Mouse (Mus musculus): ENCODE results near the gene Tom1. TPM values are rescaled to one million over a fixed set of nuclear protein-coding genes. Genes with fewer than 3 reads are reported as not detected.

Tom1 gene
- polyA plus RNA-seq (2014; fragmentation: Nextera tagmentation; extraction: Ambion mirVana): 16.5 and 16.9 TPM in 2 replicates

DNA sequence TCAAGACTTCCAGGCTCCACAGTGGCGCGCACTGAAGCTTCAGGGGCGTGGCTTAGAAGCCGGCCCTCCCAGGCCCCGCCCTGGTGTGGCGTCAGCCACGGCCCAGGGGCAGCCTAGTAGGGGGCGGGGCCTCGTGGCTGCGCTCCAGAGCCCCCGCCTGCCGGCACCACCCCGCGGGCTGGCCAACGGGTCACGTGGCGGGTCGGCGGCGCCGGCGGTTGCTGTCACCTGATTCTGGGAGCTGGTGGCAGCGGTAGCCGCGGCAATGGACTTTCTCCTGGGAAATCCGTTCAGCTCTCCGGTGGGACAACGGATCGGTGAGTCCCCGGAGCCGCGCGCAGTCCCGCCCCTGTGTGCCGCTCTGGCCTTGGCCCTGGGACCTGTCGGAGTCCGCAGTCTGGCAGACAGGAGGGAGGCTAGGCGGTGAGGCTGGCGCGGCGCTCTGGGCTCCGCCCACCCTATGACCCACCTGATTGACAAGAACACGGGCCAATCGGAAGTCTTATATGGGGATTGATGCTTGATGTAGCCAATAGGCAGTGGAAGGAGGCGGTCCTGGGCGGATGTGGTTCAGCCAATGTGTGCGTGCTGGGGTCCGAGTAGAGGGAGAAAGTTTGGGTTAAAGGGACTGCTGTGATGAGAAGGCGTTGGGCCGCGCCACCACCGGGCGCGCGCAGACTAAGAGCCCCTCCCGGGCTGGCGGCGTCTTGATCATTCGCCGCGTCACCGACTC lies at the start of gene Tom1:
Tom1 (plus strand) TSS at position 195 of the 733 bp plus-strand sequence.
- peaks cover 22% of the 10 kb centered on the region for H3K36me3 ChIP-seq (ENCODE audit: control insufficient read depth, insufficient read depth, low read length)
- H3K4me2 ChIP-seq (ENCODE audit: low read length): peak within 1 kb of the TSS; percentile 92
- H3K9ac ChIP-seq (ENCODE audit: low read length): peak within 1 kb of the TSS; percentile 66
- no peaks in the 10 kb centered on the region for H3K27me3 ChIP-seq (replicated peaks; ENCODE audit: control insufficient read depth, insufficient read depth, low read length)
- peak within 1 kb of the TSS; percentile 70 for H3K27ac ChIP-seq (ENCODE audit: low read depth, low read length)
- H3K9me3 ChIP-seq (replicated peaks; ENCODE audit: control insufficient read depth, low read length): no peaks in the 10 kb centered on the region
- H3K4me1 ChIP-seq (ENCODE audit: control insufficient read depth, insufficient read depth, low read length): no peaks in the 10 kb centered on the region
- peak within 1 kb of the TSS; percentile 61 for H3K4me3 ChIP-seq (ENCODE audit: low read depth, low read length)
- WGBS: under 1% methylated on average over 55 of the region's 62 CpGs
- ATAC-seq (peak; percentile 99), DNase-seq (ENCODE audit: low spot score) (peak; percentile 98)

GRCm38 (mm10) chr8:74987436-74987835 lies 46.1 kb upstream of the Tom1 start:
- no peak overlapping the region for H3K4me2 ChIP-seq (ENCODE audit: low read length)
- 74% methylated on average over 5 of the region's 5 CpGs for WGBS
- no peak overlapping the region for H3K27ac ChIP-seq (ENCODE audit: low read depth, low read length)
- H3K9me3 ChIP-seq (replicated peaks; ENCODE audit: control insufficient read depth, low read length): no peaks in the 10 kb centered on the region
- H3K36me3 ChIP-seq (ENCODE audit: control insufficient read depth, insufficient read depth, low read length): no peaks in the 10 kb centered on the region
- H3K4me3 ChIP-seq (ENCODE audit: low read depth, low read length): no peak overlapping the region
- no peaks in the 10 kb centered on the region for H3K4me1 ChIP-seq (ENCODE audit: control insufficient read depth, insufficient read depth, low read length)
- H3K27me3 ChIP-seq (replicated peaks; ENCODE audit: control insufficient read depth, insufficient read depth, low read length): no peaks in the 10 kb centered on the region
- no peak overlapping the region for H3K9ac ChIP-seq (ENCODE audit: low read length)
- DNase-seq (ENCODE audit: low spot score) (no peak), ATAC-seq (no peak)

DNA sequence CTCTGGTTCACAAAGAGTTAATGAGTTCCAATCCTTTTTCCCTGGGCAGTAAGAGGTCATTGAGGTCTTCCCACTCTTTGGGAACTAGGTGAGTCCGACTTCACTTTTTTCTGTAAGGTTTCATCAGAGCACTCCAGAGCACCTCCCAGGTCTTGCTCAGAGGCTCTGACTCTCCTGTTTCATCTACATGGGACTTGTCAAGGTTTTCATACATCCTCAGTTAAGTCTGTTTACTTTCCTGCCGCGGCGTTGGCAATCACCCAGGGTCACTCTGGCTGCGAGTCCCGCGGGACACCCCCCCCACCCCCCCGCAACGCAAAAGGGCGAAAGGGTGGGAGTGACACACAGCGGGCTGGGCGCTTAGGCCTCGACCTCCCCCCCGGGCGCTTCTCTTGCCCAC lies 43.5 kb upstream of the Tom1 start:
- Histone ChIP-seq H3K9ac (ENCODE audit: low read length) (no peak overlapping the region), H3K4me3 (ENCODE audit: low read depth, low read length) (no peak overlapping the region), H3K4me1 (ENCODE audit: control insufficient read depth, insufficient read depth, low read length) (peaks cover 4% of the 10 kb centered on the region), H3K27me3 (replicated peaks; ENCODE audit: control insufficient read depth, insufficient read depth, low read length) (no peaks in the 10 kb centered on the region), H3K27ac (ENCODE audit: low read depth, low read length) (no peak overlapping the region), H3K36me3 (ENCODE audit: control insufficient read depth, insufficient read depth, low read length) (no peaks in the 10 kb centered on the region), H3K9me3 (replicated peaks; ENCODE audit: control insufficient read depth, low read length) (no peaks in the 10 kb centered on the region), H3K4me2 (ENCODE audit: low read length) (no peak overlapping the region)
- no peak for DNase-seq (ENCODE audit: low spot score)
- ATAC-seq: no peak
- WGBS: 29% methylated on average over 15 of the region's 15 CpGs

- peak within 1 kb of the TSS; percentile 99 for H3K9ac ChIP-seq (ENCODE audit: low read length)
- peak; percentile 10; the same call in 1 of the 2 replicates for ATAC-seq
- H3K4me1 ChIP-seq (ENCODE audit: control insufficient read depth, insufficient read depth, low read length): peaks cover 4% of the 10 kb centered on the region
- H3K36me3 ChIP-seq (ENCODE audit: control insufficient read depth, insufficient read depth, low read length): no peaks in the 10 kb centered on the region
- DNase-seq (ENCODE audit: low spot score): no peak
- H3K27me3 ChIP-seq (replicated peaks; ENCODE audit: control insufficient read depth, insufficient read depth, low read length): no peaks in the 10 kb centered on the region
- 9% methylated on average over 8 of the region's 8 CpGs for WGBS
- peak within 1 kb of the TSS; percentile 87 for H3K4me3 ChIP-seq (ENCODE audit: low read depth, low read length)
- H3K4me2 ChIP-seq (ENCODE audit: low read length): peak within 1 kb of the TSS; percentile 60
- no peaks in the 10 kb centered on the region for H3K9me3 ChIP-seq (replicated peaks; ENCODE audit: control insufficient read depth, low read length)
- H3K27ac ChIP-seq (ENCODE audit: low read depth, low read length): peak within 1 kb of the TSS; percentile 97
These were observed 40.4 kb upstream of the Tom1 start, which contains the start of gene Hmgxb4 for GRCm38 (mm10) chr8:74993081-74993474. TSS of gene Hmgxb4 (plus strand) at chr8:74993356.

- WGBS: under 1% methylated on average over 82 of the region's 111 CpGs
These were observed 39.7 kb upstream of the Tom1 start for GRCm38 (mm10) chr8:74993475-74994451.

GRCm38 (mm10) chr8:74994540-74994939 lies 39.0 kb upstream of the Tom1 start:
- ATAC-seq: no peak
- peak; percentile 40 for DNase-seq (ENCODE audit: low spot score)
- Histone ChIP-seq H3K9me3 (replicated peaks; ENCODE audit: control insufficient read depth, low read length) (no peaks in the 10 kb centered on the region), H3K4me2 (ENCODE audit: low read length) (peak overlapping the region; percentile 60), H3K4me3 (ENCODE audit: low read depth, low read length) (peak overlapping the region; percentile 87), H3K9ac (ENCODE audit: low read length) (peak overlapping the region; percentile 99), H3K27me3 (replicated peaks; ENCODE audit: control insufficient read depth, insufficient read depth, low read length) (no peaks in the 10 kb centered on the region), H3K27ac (ENCODE audit: low read depth, low read length) (no peak overlapping the region), H3K36me3 (ENCODE audit: control insufficient read depth, insufficient read depth, low read length) (peaks cover 11% of the 10 kb centered on the region), H3K4me1 (ENCODE audit: control insufficient read depth, insufficient read depth, low read length) (peaks cover 4% of the 10 kb centered on the region)
- 4% methylated on average over 7 of the region's 7 CpGs for WGBS

More at GRCm38 (mm10) chr8:74993475-74994451, 39.7 kb upstream of the Tom1 start:
- no peaks in the 10 kb centered on the region for H3K9me3 ChIP-seq (replicated peaks; ENCODE audit: control insufficient read depth, low read length)
- peak; percentile 97 for DNase-seq (ENCODE audit: low spot score)
- peak overlapping the region; percentile 60 for H3K4me2 ChIP-seq (ENCODE audit: low read length)
- H3K27ac ChIP-seq (ENCODE audit: low read depth, low read length): peak overlapping the region; percentile 97
- H3K27me3 ChIP-seq (replicated peaks; ENCODE audit: control insufficient read depth, insufficient read depth, low read length): no peaks in the 10 kb centered on the region
- peak overlapping the region; percentile 87 for H3K4me3 ChIP-seq (ENCODE audit: low read depth, low read length)
- peak; percentile 97 for ATAC-seq
- H3K9ac ChIP-seq (ENCODE audit: low read length): peak overlapping the region; percentile 99
- peaks cover 4% of the 10 kb centered on the region for H3K4me1 ChIP-seq (ENCODE audit: control insufficient read depth, insufficient read depth, low read length)
- H3K36me3 ChIP-seq (ENCODE audit: control insufficient read depth, insufficient read depth, low read length): peaks cover 4% of the 10 kb centered on the region

GRCm38 (mm10) chr8:75000431-75000830 lies 33.1 kb upstream of the Tom1 start:
- WGBS: 97% methylated on average over 3 of the region's 3 CpGs
- Histone ChIP-seq H3K9ac (ENCODE audit: low read length) (no peak overlapping the region), H3K4me2 (ENCODE audit: low read length) (no peak overlapping the region), H3K4me3 (ENCODE audit: low read depth, low read length) (no peak overlapping the region), H3K9me3 (replicated peaks; ENCODE audit: control insufficient read depth, low read length) (no peaks in the 10 kb centered on the region), H3K27me3 (replicated peaks; ENCODE audit: control insufficient read depth, insufficient read depth, low read length) (no peaks in the 10 kb centered on the region), H3K27ac (ENCODE audit: low read depth, low read length) (no peak overlapping the region), H3K36me3 (ENCODE audit: control insufficient read depth, insufficient read depth, low read length) (peaks cover 51% of the 10 kb centered on the region), H3K4me1 (ENCODE audit: control insufficient read depth, insufficient read depth, low read length) (no peaks in the 10 kb centered on the region)
- DNase-seq (ENCODE audit: low spot score): no peak
- ATAC-seq: no peak

- Histone ChIP-seq H3K4me3 (ENCODE audit: low read depth, low read length) (no peak overlapping the region), H3K9ac (ENCODE audit: low read length) (no peak overlapping the region), H3K36me3 (ENCODE audit: control insufficient read depth, insufficient read depth, low read length) (peaks cover 40% of the 10 kb centered on the region), H3K4me2 (ENCODE audit: low read length) (no peak overlapping the region), H3K27me3 (replicated peaks; ENCODE audit: control insufficient read depth, insufficient read depth, low read length) (no peaks in the 10 kb centered on the region), H3K27ac (ENCODE audit: low read depth, low read length) (no peak overlapping the region), H3K4me1 (ENCODE audit: control insufficient read depth, insufficient read depth, low read length) (no peaks in the 10 kb centered on the region), H3K9me3 (replicated peaks; ENCODE audit: control insufficient read depth, low read length) (no peaks in the 10 kb centered on the region)
- no peak for DNase-seq (ENCODE audit: low spot score)
- ATAC-seq: no peak
- 93% methylated on average over 2 of the region's 2 CpGs for WGBS
These were observed 24.7 kb upstream of the Tom1 start for GRCm38 (mm10) chr8:75008826-75009225.

All from forebrain, embryonic 14.5 days (tissue).